Mouse (Mus musculus): ENCODE measurements around the gene 6720489N17Rik.
"Not testable (repeated sequence)": the region's sequence is repeated elsewhere in the genome, so short reads cannot be mapped to it uniquely, and the experiment has no call there.

DNA sequence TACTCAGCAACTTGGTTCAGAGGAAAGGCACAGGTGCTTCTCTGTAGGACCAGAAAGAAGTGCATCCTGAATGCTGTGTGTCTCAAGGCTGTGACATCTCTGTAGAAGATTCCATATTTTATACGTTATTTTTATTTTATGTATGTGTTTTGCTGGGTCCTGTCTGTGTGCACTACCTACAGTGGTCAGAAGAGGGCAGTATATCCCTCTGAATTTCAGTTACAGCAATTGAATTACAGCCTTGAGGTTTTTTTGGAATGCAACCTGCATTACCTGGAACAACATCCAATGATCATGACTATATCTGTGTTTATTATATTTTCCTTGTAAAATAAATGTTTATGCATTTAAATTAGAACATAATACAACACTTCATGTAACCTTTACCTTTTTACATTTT is 3.1 kb upstream of the 6720489N17Rik start:
- not testable (repeated sequence) for TF ChIP-seq CTCF (IDR thresholded peaks at IDR 0.05; ENCODE audit: borderline replicate concordance, insufficient read depth, low read depth, low read length); POLR2A (IDR thresholded peaks at IDR 0.05; ENCODE audit: borderline replicate concordance, insufficient read depth, low read length)

Data from cerebellum, adult 2 months (tissue).